Mouse (Mus musculus) embryonic facial prominence, embryonic 10.5 days (tissue): ENCODE results near the gene Paqr6. TPM values are rescaled to one million over a fixed set of nuclear protein-coding genes. Genes with fewer than 3 reads are reported as not detected.

ENCODE experiments used
- DNase-seq: peaks from one replicate; pipeline ENCODE4 v3.0.0-alpha.2; 2017; ENCODE audit warnings: low spot score
- H3K27ac ChIP-seq: fragments of 300-500 bp; sonication (generic); replicated peaks from 2 replicates; pipeline ENCODE4 v1.5.1; 2016; ENCODE audit warnings: mild to moderate bottlenecking
- H3K27me3 ChIP-seq: fragments of 300-500 bp; sonication (generic); replicated peaks from 2 replicates; pipeline ENCODE4 v1.6.1; 2016; ENCODE audit warnings: low read depth, mild to moderate bottlenecking; ENCODE audit not compliant: poor library complexity, severe bottlenecking
- H3K36me3 ChIP-seq: fragments of 300-500 bp; sonication (generic); replicated peaks from 2 replicates; pipeline ENCODE4 v1.6.1; 2016; ENCODE audit warnings: mild to moderate bottlenecking, moderate library complexity
- H3K4me1 ChIP-seq: fragments of 300-500 bp; sonication (generic); 2 replicates; pipeline ENCODE4 v1.6.1; 2016
- H3K4me3 ChIP-seq: fragments of 300-500 bp; sonication (generic); 2 replicates; pipeline ENCODE4 v1.5.1; 2016; ENCODE audit warnings: mild to moderate bottlenecking, moderate library complexity
- H3K9me3 ChIP-seq: fragments of 300-500 bp; sonication (generic); 2 replicates; pipeline ENCODE4 v1.6.1; 2016; ENCODE audit warnings: mild to moderate bottlenecking
- WGBS: fragments of 180-500 bp; shearing (Covaris S2); methylation state at CpG from one replicate; pipeline ENCODE4 v1.1.7; 2016; 5-methylcytosine and 5-hydroxymethylcytosine counted together
- polyA plus RNA-seq: library from polyadenylated mRNA; unstranded; fragments of >200 nt; fragmentation: Nextera tagmentation; extraction: Ambion mirVana; gene quantifications from 2 replicates; pipeline ENCODE4 v1.2.1, GENCODE M21; 2016

Gene Paqr6
- polyA plus RNA-seq, 1 experiment from 2014 or later: 1.2 TPM

DNA sequence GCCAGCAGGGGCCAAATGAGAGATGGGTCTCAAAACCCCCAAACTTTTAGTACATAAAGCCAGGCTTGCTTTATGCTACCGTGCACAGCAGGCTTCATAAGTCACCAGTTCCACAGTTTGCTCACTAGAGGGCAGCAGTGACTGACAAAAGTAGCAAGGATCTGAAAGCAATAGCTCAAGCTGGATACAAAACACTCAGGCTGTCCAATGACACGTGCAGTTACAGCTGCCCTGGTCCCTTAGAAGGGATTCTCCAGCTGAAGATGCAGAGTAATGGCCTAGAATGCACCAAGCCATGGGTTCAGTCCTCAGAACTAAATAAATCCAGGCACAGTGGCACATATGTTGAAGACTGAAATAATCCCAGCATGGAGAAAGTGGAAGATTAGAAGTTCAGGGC lies 42.7 kb downstream of the Paqr6 start:
- Histone ChIP-seq H3K27ac (no peak overlapping the region), H3K9me3 (no peaks in the 10 kb centered on the region), H3K4me1 (peaks cover 40% of the 10 kb centered on the region), H3K4me3 (peak overlapping the region; percentile 14; the same call in 1 of the 2 replicates), H3K27me3 (no peaks in the 10 kb centered on the region), H3K36me3 (peaks cover 47% of the 10 kb centered on the region)
- peak; percentile 66 for DNase-seq
- WGBS: 6% methylated on average over 2 of the region's 2 CpGs

DNA sequence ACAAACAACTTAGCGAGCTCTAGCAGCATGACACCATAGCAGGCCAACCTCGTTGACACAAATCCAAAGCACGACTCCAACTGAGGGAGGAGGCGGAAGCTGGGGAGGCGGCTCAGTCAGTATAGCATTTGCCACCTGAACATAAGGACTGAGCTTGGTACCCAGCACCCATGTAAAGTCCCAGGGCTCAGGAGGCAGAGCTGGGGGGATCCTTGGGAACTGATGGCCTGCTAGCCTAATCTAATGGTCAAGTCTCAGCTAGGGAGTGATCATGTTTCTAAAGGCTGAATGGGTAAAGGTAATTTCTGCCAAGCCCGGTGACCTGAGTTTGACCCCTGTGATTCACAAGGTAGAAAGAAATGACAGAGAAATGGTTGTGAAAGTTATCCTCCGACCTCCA lies 43.1 kb downstream of the Paqr6 start:
- peaks cover 47% of the 10 kb centered on the region for H3K36me3 ChIP-seq
- 61% methylated on average over 7 of the region's 7 CpGs for WGBS
- H3K4me1 ChIP-seq: peaks cover 40% of the 10 kb centered on the region
- H3K9me3 ChIP-seq: no peaks in the 10 kb centered on the region
- H3K27ac ChIP-seq: no peak overlapping the region
- DNase-seq: no peak
- H3K4me3 ChIP-seq: 0 out of 2 replicates have a peak overlapping the region, but pooled peaks have one; percentile 79
- no peaks in the 10 kb centered on the region for H3K27me3 ChIP-seq

DNA sequence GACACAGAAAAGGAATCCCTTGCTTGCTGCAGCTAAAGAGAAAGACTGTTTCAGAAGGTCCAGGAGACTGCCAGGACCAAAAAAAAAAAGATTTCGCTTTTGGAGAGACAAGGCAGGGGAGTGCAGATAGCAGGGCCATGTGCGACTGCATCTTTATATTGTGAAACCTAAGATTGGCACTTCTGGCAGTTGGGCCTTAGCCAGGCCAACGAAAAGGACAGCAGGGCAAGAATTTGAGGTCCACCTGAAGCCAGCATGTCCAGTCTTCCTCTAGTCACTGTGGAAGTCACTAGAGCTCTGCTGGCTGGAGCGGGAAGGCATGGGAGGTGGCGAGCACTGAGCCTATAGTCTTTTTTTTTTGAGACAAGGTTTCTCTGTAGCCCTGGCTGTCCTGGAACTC lies 44.6 kb downstream of the Paqr6 start:
- Histone ChIP-seq H3K36me3 (peaks cover 46% of the 10 kb centered on the region), H3K4me3 (peak overlapping the region; percentile 79), H3K27ac (peak overlapping the region; percentile 93), H3K4me1 (peaks cover 40% of the 10 kb centered on the region), H3K27me3 (no peaks in the 10 kb centered on the region), H3K9me3 (no peaks in the 10 kb centered on the region)
- DNase-seq: no peak
- 71% methylated on average over 5 of the region's 5 CpGs for WGBS

DNA sequence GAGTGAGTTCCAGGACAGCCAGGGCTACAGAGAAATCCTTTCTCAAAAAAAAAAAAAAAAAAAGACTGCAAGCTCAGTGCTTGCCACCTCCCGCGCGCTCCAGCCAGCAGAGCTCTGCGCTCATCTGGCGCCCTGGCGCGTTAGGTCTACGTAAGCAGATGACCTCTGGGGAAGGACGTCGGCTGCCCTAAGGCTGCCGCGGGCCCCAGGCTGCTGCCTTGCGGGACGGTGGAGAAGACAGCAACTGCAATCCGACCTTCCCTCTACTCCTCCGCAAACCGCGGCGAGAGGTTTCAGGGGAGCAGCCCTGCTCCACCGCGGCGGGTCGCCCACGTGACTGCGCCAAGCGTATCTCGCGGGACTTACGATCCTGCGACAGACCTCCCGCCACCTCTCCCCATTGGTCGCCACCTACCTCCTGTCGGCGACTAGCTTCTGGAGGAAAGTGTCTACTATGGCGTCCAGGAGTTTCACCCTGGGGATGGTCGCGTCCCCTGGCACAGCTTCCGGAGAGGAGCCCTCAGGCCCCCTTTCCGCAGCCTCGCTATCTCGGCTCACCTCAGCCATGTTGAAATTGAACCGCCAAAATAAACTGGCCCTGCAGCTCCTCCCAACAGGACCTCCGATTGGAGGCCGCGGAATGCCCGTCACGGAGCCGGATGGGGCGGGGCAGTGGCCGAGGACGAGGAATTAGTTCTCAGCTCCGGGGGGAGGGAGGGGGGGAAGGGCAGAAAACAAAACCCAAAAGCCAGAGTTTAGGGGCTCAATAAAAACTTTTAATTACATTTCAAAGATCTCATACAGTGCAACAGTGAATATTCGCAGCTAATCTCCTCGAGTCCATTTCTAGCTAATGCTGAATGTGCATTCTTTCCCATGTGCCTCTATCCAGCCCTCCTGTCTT lies 45.6 kb downstream of the Paqr6 start, which contains the start of gene Pmf1:
Gene Pmf1 (minus strand): TSS at position 591 of the 904 bp plus-strand sequence.
- Histone ChIP-seq H3K4me3 (peak within 1 kb of the TSS; percentile 79), H3K36me3 (peaks cover 45% of the 10 kb centered on the region), H3K9me3 (no peaks in the 10 kb centered on the region), H3K4me1 (peaks cover 40% of the 10 kb centered on the region), H3K27me3 (no peaks in the 10 kb centered on the region), H3K27ac (peak within 1 kb of the TSS; percentile 93)
- DNase-seq: peak; percentile 95
- under 1% methylated on average over 54 of the region's 54 CpGs for WGBS

DNA sequence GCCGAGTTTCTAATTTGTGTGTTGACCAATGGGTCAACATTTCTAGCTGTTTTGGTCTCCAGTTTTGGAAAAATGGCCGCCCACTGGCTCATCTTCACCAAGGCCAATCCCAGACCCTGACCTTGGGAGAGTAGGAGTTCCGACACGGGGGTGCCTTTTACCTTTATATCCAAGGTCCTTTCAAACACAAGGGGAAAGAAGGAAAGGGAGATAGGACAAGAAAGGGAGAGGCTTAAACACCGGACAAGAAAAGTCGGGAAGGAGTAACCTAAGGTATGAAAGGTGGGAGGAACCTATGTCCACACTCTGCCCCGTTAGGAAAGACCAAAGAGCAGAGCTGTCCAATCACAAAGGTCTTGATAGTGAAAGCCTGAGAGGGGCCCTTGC lies 46.3 kb downstream of the Paqr6 start:
- DNase-seq: no peak
- Histone ChIP-seq H3K4me3 (peak overlapping the region; percentile 79), H3K27ac (peak overlapping the region; percentile 93), H3K9me3 (no peaks in the 10 kb centered on the region), H3K36me3 (peaks cover 48% of the 10 kb centered on the region), H3K4me1 (peaks cover 40% of the 10 kb centered on the region), H3K27me3 (no peaks in the 10 kb centered on the region)
- 31% methylated on average over 7 of the region's 7 CpGs for WGBS

DNA sequence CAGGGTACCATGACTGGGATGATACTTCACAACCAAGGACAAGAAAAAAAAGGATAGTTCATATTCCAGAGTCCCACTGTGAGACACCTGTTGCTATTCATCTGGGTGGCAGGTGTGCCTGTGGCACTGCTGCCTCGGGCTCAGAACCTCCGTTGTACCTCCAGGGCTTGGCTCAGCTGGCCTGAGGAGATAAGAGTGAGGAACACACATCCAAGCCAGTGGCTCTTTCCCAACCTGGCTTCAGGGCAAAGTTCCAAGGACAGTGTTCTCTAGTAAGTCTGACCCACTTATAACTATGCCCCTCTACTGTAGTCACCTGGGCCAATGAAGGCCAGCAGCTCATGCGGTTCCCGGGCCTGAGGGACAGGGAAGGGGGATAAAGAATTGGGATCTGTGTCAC lies 47.3 kb downstream of the Paqr6 start:
- peaks cover 54% of the 10 kb centered on the region for H3K36me3 ChIP-seq
- DNase-seq: no peak
- H3K9me3 ChIP-seq: no peaks in the 10 kb centered on the region
- peaks cover 35% of the 10 kb centered on the region for H3K4me1 ChIP-seq
- H3K27me3 ChIP-seq: no peaks in the 10 kb centered on the region
- no peak overlapping the region for H3K4me3 ChIP-seq
- 92% methylated on average over 4 of the region's 4 CpGs for WGBS
- H3K27ac ChIP-seq: no peak overlapping the region

DNA sequence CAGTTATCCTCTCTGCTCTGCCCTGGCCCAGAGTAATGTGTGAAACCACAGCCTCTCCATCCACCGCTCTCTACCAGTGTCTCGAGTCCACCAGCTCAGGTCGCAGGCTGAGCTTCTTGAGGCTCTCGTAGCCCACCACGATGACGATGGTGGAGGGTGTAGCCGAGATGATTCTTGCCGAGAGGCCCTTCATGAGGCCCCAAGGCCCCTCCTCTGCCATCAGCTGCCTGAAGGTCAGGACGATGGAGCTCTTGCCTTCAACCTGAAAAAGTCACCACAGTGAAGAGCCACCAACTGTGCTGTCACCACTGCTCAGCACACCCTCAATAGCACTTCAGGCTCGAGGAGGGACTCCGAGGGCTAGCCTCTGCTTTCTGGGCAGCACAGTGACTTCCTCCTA lies 48.3 kb downstream of the Paqr6 start:
- H3K27ac ChIP-seq: no peak overlapping the region
- H3K4me3 ChIP-seq: no peak overlapping the region
- H3K36me3 ChIP-seq: peaks cover 63% of the 10 kb centered on the region
- no peaks in the 10 kb centered on the region for H3K27me3 ChIP-seq
- 89% methylated on average over 11 of the region's 11 CpGs for WGBS
- no peak for DNase-seq
- H3K4me1 ChIP-seq: peaks cover 26% of the 10 kb centered on the region
- H3K9me3 ChIP-seq: no peaks in the 10 kb centered on the region

DNA sequence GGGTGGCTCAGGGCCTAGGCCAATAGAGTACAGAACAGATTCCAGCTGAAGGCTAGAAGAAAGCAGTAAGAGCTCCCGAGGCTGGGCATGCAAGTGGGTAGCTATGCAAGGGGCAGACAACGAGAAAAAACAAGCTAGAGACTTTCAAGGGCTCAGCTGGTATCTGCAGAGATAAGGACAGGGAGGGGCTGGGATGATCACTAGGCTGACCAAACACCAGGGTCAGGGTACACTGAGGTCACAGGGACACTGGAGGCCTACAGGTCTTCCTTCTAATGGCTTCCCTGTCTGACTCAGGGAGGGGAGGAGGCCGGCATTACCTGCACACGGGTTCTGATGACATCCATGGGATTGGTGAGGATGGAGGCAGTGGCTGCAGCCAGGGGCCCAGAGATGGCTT lies 51.3 kb downstream of the Paqr6 start:
- Histone ChIP-seq H3K9me3 (no peaks in the 10 kb centered on the region), H3K36me3 (peaks cover 94% of the 10 kb centered on the region), H3K4me1 (peaks cover 7% of the 10 kb centered on the region), H3K27me3 (no peaks in the 10 kb centered on the region), H3K27ac (no peak overlapping the region), H3K4me3 (no peak overlapping the region)
- DNase-seq: no peak
- 88% methylated on average over 4 of the region's 4 CpGs for WGBS

DNA sequence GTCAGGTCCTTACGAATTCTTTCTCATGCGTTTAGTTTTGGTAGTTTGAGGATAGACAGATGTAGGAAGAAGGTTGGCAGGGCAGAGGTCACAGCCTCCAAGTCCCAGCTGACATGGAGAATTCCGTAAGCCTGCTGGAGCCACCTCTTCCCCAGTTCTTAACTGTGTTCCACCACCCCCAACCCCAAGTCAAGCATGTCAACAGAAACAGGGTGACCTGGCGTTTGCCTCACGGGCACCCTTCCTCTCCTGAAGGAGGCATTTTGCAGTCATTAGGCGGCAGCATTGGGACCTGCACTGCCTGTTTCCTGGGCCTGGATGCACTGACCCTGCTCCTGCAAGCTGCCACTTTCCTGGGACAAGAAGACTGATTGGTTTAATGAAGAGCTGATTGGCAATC lies 53.6 kb downstream of the Paqr6 start:
- H3K27ac ChIP-seq: no peak overlapping the region
- no peaks in the 10 kb centered on the region for H3K27me3 ChIP-seq
- peaks cover 86% of the 10 kb centered on the region for H3K36me3 ChIP-seq
- H3K4me3 ChIP-seq: no peak overlapping the region
- no peak for DNase-seq
- H3K9me3 ChIP-seq: no peaks in the 10 kb centered on the region
- peaks cover 15% of the 10 kb centered on the region for H3K4me1 ChIP-seq
- 81% methylated on average over 6 of the region's 6 CpGs for WGBS

Other genes with a start within 250 kb of the Paqr6 start
- 11.1 and 12.1 TPM in 2 replicates for gene Mef2d, start 222.2 kb upstream of the Paqr6 start, polyA plus RNA-seq
- 0.17 TPM in 1 of 2 replicates, not detected in the other for gene Rhbg, start 109.9 kb upstream of the Paqr6 start, polyA plus RNA-seq
- gene Gm38392, start 77.4 kb upstream of the Paqr6 start, polyA plus RNA-seq: not detected in 2 replicates
- gene Tsacc, start 67.6 kb upstream of the Paqr6 start, polyA plus RNA-seq: 12.6 and 14.7 TPM in 2 replicates
- gene Cct3, start 67.5 kb upstream of the Paqr6 start, polyA plus RNA-seq: 862 and 910 TPM in 2 replicates
- gene Glmp, start 39.6 kb upstream of the Paqr6 start, polyA plus RNA-seq: 142 and 153 TPM in 2 replicates
- 2.4 and 4.8 TPM in 2 replicates for gene Tmem79, start 28.4 kb upstream of the Paqr6 start, polyA plus RNA-seq
- gene Smg5, start 28.3 kb upstream of the Paqr6 start, polyA plus RNA-seq: 84.8 and 86.3 TPM in 2 replicates
- gene Bglap3, start 8.2 kb downstream of the Paqr6 start, polyA plus RNA-seq: 0.10 and 0.35 TPM in 2 replicates
- not detected in 2 replicates for gene Bglap2, start 14.1 kb downstream of the Paqr6 start, polyA plus RNA-seq
- not detected in 2 replicates for gene Bglap, start 19.9 kb downstream of the Paqr6 start, polyA plus RNA-seq
- 184 and 194 TPM in 2 replicates for gene Pmf1, start 45.7 kb downstream of the Paqr6 start, polyA plus RNA-seq
- gene Slc25a44, start 60.6 kb downstream of the Paqr6 start, polyA plus RNA-seq: 17.5 and 17.6 TPM in 2 replicates
- 5.9 and 7.1 TPM in 2 replicates for gene Sema4a, start 96.6 kb downstream of the Paqr6 start, polyA plus RNA-seq
- 15.2 and 17.9 TPM in 2 replicates for gene Lmna, start 145.4 kb downstream of the Paqr6 start, polyA plus RNA-seq
- gene Mex3a, start 167.8 kb downstream of the Paqr6 start, polyA plus RNA-seq: 33.6 and 37.4 TPM in 2 replicates
- 4.9 and 5.8 TPM in 2 replicates for gene Rab25, start 183.7 kb downstream of the Paqr6 start, polyA plus RNA-seq
- 158 and 161 TPM in 2 replicates for gene Lamtor2, start 188.5 kb downstream of the Paqr6 start, polyA plus RNA-seq
- gene Ubqln4, start 189.2 kb downstream of the Paqr6 start, polyA plus RNA-seq: 68.6 and 77.9 TPM in 2 replicates
- 229 and 231 TPM in 2 replicates for gene Ssr2, start 211.3 kb downstream of the Paqr6 start, polyA plus RNA-seq
- 110 and 116 TPM in 2 replicates for gene Arhgef2, start 241.4 kb downstream of the Paqr6 start, polyA plus RNA-seq